Mouse (Mus musculus) G1E (cell line): ENCODE data around the gene Ilf3.

Experiments
- CTCF ChIP-seq: IDR thresholded peaks from 2 replicates; pipeline ENCODE4 v1.5.1; 2012; ENCODE audit warnings: low read depth, low read length, inconsistent platforms, mixed read lengths
- GATA1 ChIP-seq: IDR thresholded peaks from 2 replicates; pipeline ENCODE4 v1.6.1; 2012; ENCODE audit warnings: borderline replicate concordance, low read length, inconsistent platforms, mixed read lengths
- TAL1 ChIP-seq: conservative IDR thresholded peaks from 2 replicates; pipeline ENCODE4 v1.6.1; 2012; ENCODE audit warnings: low read depth, low read length, inconsistent platforms, mixed read lengths

GRCm38 (mm10) chr9:21408624-21409023, 41.0 kb downstream of the Ilf3 start:
- no peak for TF ChIP-seq CTCF
- no peak for TF ChIP-seq GATA1
- no peak for TF ChIP-seq TAL1
